Mouse (Mus musculus): Measurements from ENCODE around the gene Mip. TPM values are rescaled to one million over a fixed set of nuclear protein-coding genes. Genes with fewer than 3 reads are reported as not detected.
A peak's percentile ranks its signal among the peaks of the same experiment; 100 is the strongest.
"Not testable (repeated sequence)": the region's sequence is repeated elsewhere in the genome, so short reads cannot be mapped to it uniquely, and the experiment has no call there.

Gene Mip
- polyA plus RNA-seq, 1 experiment from 2014 or later = 0.28 TPM

DNA sequence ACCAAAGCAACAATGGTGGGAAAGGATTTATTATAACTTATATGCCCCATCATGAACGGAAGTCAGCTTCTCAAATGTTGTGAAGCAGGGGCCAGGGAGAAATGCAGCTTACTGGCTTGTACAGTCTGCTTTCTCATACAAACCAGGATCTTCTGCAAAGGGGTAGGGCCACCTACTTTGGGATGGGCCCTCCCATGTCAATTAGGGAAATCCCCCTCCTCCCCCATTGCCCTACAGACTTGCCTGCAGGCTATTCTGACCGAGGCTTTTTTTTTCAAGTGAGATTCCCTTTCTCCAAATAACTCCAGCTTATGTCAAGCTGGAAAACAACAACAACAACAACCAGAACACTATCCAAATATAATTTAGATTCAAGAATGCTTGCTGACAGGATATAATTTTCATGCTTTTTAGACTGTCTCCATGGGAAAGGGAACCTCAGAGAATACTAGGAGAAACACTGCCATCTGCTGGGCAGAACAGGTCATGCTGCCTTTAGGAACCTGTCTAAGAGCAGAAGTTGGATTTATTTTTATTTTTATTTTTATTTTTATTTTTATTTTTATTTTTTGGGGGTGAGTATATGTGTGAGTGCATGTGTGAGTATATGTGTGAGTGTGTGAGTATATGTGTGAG lies 37.3 kb upstream of the Mip start:
- 56% methylated on average over 2 of the region's 2 CpGs for whole genome bisulfite sequencing
- Histone ChIP-seq H3K27ac (ENCODE audit: low read depth, low read length) (no peak overlapping the region), H3K4me1 (replicated peaks; ENCODE audit: control insufficient read depth, insufficient read depth, low read length) (no peaks in the 10 kb centered on the region), H3K27me3 (ENCODE audit: control insufficient read depth, insufficient read depth, low read length) (no peaks in the 10 kb centered on the region; the same call in 1 of the 2 replicates), H3K9ac (ENCODE audit: low read length) (no peak overlapping the region), H3K4me3 (ENCODE audit: low read depth, low read length) (no peak overlapping the region), H3K4me2 (ENCODE audit: low read depth, low read length, severe bottlenecking) (no peak overlapping the region), H3K36me3 (ENCODE audit: control insufficient read depth, insufficient read depth, low read length) (no peaks in the 10 kb centered on the region), H3K9me3 (ENCODE audit: control insufficient read depth, low read length) (no peaks in the 10 kb centered on the region)
- DNase-seq (ENCODE audit: low spot score) (peak; percentile 80), ATAC-seq (replicated peaks; ENCODE audit: low FRiP score) (0 out of 2 replicates have a peak, but pooled peaks have one; percentile 33)

DNA sequence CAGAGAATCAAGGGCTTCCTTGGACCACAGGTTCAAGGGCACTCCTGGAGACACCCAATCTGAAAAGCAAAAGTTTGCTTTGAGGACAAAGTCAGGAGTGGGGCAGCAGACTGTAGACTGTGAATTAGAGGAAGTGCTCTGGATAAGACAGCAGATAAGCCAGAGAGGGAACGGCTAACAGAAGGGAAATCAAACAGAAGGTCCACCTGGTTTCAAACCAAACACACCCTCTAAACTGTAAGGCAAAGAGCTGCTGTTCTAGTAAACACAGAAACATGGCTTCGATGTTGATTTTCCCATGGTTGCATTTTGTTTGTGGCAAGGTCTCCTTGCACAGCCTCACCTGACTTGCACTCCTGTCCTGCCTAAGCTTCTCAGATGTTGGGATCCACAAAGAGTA lies 34.2 kb upstream of the Mip start:
- Histone ChIP-seq H3K36me3 (ENCODE audit: control insufficient read depth, insufficient read depth, low read length) (no peaks in the 10 kb centered on the region), H3K4me1 (replicated peaks; ENCODE audit: control insufficient read depth, insufficient read depth, low read length) (no peaks in the 10 kb centered on the region; the same call in 1 of the 2 replicates), H3K9ac (ENCODE audit: low read length) (no peak overlapping the region), H3K4me3 (ENCODE audit: low read depth, low read length) (no peak overlapping the region), H3K27ac (ENCODE audit: low read depth, low read length) (no peak overlapping the region), H3K9me3 (ENCODE audit: control insufficient read depth, low read length) (no peaks in the 10 kb centered on the region), H3K4me2 (ENCODE audit: low read depth, low read length, severe bottlenecking) (no peak overlapping the region), H3K27me3 (ENCODE audit: control insufficient read depth, insufficient read depth, low read length) (peaks cover 14% of the 10 kb centered on the region)
- DNase-seq (ENCODE audit: low spot score) (no peak), ATAC-seq (replicated peaks; ENCODE audit: low FRiP score) (no peak)
- 90% methylated on average over 2 of the region's 2 CpGs for WGBS

DNA sequence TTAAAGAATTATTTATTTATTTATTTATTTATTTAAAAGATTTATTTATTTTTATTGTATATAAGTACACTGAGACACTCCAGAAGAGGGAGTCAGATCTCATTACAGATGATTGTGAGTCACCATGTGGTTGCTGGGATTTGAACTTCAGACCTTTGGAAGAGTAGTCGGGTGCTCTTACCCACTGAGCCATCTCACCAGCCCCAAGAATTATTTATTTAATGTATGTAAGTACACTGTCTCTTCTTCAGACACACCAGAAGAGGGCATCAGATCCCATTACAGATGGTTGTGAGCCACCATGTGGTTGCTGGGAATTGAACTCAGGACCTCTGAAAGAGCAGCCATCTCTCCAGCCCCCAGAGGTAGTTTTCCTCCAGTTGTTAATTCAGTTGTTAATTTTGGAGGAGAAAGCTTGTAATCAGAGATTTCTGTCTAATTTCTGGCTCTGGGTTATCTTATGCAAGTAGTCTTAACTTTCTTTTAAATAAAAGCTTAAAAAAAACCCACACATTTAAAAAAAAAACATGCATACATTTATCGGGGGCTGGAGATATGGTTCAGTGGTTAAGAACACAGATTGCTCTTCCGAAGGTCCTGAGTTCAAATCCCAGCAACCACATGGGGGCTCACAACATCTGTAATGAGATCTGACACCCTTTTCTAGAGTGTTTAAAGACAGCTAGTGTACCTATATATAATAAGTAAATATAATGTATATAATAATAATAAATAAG lies 33.4 kb upstream of the Mip start:
- not testable (repeated sequence) for H3K9ac ChIP-seq (ENCODE audit: low read length); H3K36me3 ChIP-seq (ENCODE audit: control insufficient read depth, insufficient read depth, low read length); H3K4me1 ChIP-seq (replicated peaks; ENCODE audit: control insufficient read depth, insufficient read depth, low read length); DNase-seq (ENCODE audit: low spot score); H3K4me2 ChIP-seq (ENCODE audit: low read depth, low read length, severe bottlenecking); ATAC-seq (replicated peaks; ENCODE audit: low FRiP score); H3K9me3 ChIP-seq (ENCODE audit: control insufficient read depth, low read length); H3K27ac ChIP-seq (ENCODE audit: low read depth, low read length); H3K4me3 ChIP-seq (ENCODE audit: low read depth, low read length)
- WGBS = 97% methylated on average over 3 of the region's 3 CpGs
- peaks cover 14% of the 10 kb centered on the region for H3K27me3 ChIP-seq (ENCODE audit: control insufficient read depth, insufficient read depth, low read length)

DNA sequence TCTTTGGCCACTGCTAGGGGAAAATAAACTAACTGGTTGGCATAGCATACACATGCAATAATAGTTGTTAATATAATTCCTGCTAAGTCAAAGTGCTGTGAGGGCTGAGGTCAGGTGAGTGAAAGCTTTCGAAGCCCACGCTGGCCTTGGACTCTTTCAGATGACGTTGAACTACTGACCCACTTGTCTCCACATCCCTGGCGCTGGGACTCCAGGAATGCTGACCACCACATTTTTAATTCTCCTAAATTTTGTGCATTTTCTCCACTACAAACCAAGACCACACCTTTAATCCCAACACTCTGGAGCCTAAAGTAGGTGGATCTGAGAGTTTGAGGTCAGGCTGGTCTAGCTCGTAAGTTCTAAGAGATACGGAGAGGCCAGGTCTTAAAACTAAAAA lies 32.5 kb upstream of the Mip start:
- 92% methylated on average over 6 of the region's 6 CpGs for WGBS
- no peaks in the 10 kb centered on the region for H3K9me3 ChIP-seq (ENCODE audit: control insufficient read depth, low read length)
- no peak overlapping the region for H3K27ac ChIP-seq (ENCODE audit: low read depth, low read length)
- H3K36me3 ChIP-seq (ENCODE audit: control insufficient read depth, insufficient read depth, low read length) = no peaks in the 10 kb centered on the region
- no peak overlapping the region for H3K4me3 ChIP-seq (ENCODE audit: low read depth, low read length)
- H3K27me3 ChIP-seq (ENCODE audit: control insufficient read depth, insufficient read depth, low read length) = peaks cover 14% of the 10 kb centered on the region
- H3K9ac ChIP-seq (ENCODE audit: low read length) = no peak overlapping the region; the same call in 1 of the 2 replicates
- H3K4me2 ChIP-seq (ENCODE audit: low read depth, low read length, severe bottlenecking) = no peak overlapping the region
- DNase-seq (ENCODE audit: low spot score) (no peak), ATAC-seq (replicated peaks; ENCODE audit: low FRiP score) (no peak)
- H3K4me1 ChIP-seq (replicated peaks; ENCODE audit: control insufficient read depth, insufficient read depth, low read length) = no peaks in the 10 kb centered on the region; the same call in 1 of the 2 replicates

DNA sequence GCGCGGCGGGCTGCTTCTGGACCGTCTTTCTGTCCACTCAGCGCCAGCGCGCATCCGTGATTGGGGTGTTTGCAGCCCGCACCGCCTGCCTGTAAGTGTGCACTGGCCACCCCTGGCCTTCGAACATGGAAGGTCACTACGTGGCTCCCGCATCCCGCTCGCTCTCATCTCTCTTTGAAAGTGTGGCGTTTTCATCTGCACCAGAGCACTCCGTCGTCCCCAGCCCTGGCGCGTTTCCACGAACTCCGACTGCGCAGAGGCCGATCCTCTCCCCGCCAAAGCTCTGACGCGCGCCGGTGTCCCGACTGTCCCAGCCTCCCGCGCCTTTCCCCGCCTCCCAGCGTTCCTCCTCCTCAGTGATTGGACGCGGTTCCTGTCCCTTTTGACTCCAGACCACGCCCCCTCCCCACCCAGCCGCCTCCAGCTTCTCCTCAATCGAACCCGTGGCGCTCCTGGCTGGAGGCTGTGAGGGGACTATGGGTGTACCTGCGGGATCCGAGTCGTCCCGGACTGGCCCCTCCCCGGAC lies 31.6 kb upstream of the Mip start, which contains the start of gene Gls2:
Gene Gls2 (plus strand): TSS at position 434 of the 527 bp plus-strand sequence.
- peak within 1 kb of the TSS; percentile 51 for H3K9ac ChIP-seq (ENCODE audit: low read length)
- H3K27ac ChIP-seq (ENCODE audit: low read depth, low read length) = no peak within 1 kb of the TSS
- DNase-seq (ENCODE audit: low spot score) = peak; percentile 99
- no peaks in the 10 kb centered on the region; the same call in 1 of the 2 replicates for H3K4me1 ChIP-seq (replicated peaks; ENCODE audit: control insufficient read depth, insufficient read depth, low read length)
- no peaks in the 10 kb centered on the region for H3K36me3 ChIP-seq (ENCODE audit: control insufficient read depth, insufficient read depth, low read length)
- WGBS = under 1% methylated on average over 46 of the region's 46 CpGs
- ATAC-seq (replicated peaks; ENCODE audit: low FRiP score) = peak; percentile 97
- peaks cover 14% of the 10 kb centered on the region for H3K27me3 ChIP-seq (ENCODE audit: control insufficient read depth, insufficient read depth, low read length)
- peak within 1 kb of the TSS; percentile 65 for H3K4me3 ChIP-seq (ENCODE audit: low read depth, low read length)
- no peaks in the 10 kb centered on the region for H3K9me3 ChIP-seq (ENCODE audit: control insufficient read depth, low read length)
- peak within 1 kb of the TSS; percentile 98 for H3K4me2 ChIP-seq (ENCODE audit: low read depth, low read length, severe bottlenecking)

DNA sequence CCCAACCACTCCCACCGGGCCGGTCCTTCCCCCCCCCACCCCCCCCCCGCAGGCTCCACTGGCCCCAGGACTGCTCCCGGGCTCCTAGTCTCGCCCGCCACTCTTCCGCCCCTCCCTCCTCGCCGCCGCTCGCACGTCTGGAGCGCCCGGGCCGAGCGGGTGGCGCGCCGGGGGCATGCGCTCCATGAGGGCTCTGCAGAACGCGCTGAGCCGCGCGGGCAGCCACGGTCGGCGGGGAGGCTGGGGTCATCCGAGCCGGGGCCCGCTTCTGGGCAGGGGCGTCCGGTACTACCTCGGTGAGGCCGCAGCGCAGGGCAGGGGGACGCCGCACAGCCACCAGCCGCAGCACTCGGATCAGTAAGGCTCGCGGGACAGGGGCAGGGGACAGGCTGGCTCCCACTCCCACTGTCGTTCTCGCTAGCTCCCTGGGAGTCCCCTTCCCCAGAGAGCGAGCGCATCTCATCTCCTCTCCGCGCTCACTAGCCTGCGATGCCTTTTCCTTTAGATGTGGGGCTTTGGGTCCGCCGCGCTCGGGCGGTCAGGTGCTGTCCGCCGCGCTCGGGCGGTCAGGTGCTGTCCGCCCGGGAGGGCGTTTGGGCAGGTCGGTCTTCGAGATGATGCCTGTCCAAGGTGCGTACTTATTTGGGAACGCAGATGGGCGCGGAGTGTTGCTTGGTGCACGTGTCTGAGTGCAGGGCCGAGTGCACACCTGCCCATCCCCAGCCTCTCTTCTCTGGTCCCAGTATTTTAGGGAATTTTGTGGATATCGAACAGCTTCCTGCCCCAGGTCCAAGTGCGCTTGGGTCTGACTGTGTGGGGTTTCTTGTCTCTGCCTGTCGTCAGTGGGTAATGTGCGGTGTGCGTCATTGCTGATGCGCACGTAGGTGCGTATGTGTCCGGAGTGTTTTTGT lies 30.8 kb upstream of the Mip start:
- Histone ChIP-seq H3K9ac (ENCODE audit: low read length) (peak overlapping the region; percentile 51), H3K27ac (ENCODE audit: low read depth, low read length) (no peak overlapping the region), H3K4me1 (replicated peaks; ENCODE audit: control insufficient read depth, insufficient read depth, low read length) (no peaks in the 10 kb centered on the region; the same call in 1 of the 2 replicates), H3K4me2 (ENCODE audit: low read depth, low read length, severe bottlenecking) (peak overlapping the region; percentile 98), H3K9me3 (ENCODE audit: control insufficient read depth, low read length) (no peaks in the 10 kb centered on the region), H3K4me3 (ENCODE audit: low read depth, low read length) (peak overlapping the region; percentile 65), H3K36me3 (ENCODE audit: control insufficient read depth, insufficient read depth, low read length) (no peaks in the 10 kb centered on the region), H3K27me3 (ENCODE audit: control insufficient read depth, insufficient read depth, low read length) (peaks cover 14% of the 10 kb centered on the region)
- WGBS = 1% methylated on average over 60 of the region's 79 CpGs
- DNase-seq (ENCODE audit: low spot score) (no peak), ATAC-seq (replicated peaks; ENCODE audit: low FRiP score) (peak; percentile 89)

DNA sequence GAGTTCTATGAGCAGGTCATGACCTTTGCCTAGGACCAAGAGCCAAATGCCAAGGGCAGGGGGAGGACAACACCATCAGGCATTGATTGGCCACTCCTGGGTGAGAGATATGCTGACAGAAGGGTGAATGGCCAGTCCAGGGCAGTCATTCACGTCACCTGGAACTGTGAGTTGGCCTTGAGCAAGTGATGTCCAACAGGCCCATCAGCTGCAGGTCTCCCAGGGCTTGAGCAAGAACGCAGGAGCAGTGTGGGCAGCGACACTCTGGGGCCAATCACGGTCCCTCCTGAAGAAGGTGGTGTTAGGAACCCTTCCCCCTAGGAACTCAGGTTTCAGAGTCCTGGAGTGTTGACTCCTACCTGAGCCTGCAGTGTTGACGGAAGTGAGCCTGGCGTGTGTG lies 23.8 kb upstream of the Mip start:
- Histone ChIP-seq H3K9me3 (ENCODE audit: control insufficient read depth, low read length) (no peaks in the 10 kb centered on the region), H3K4me2 (ENCODE audit: low read depth, low read length, severe bottlenecking) (no peak overlapping the region), H3K36me3 (ENCODE audit: control insufficient read depth, insufficient read depth, low read length) (no peaks in the 10 kb centered on the region), H3K27me3 (ENCODE audit: control insufficient read depth, insufficient read depth, low read length) (no peaks in the 10 kb centered on the region), H3K9ac (ENCODE audit: low read length) (no peak overlapping the region), H3K4me3 (ENCODE audit: low read depth, low read length) (no peak overlapping the region), H3K4me1 (replicated peaks; ENCODE audit: control insufficient read depth, insufficient read depth, low read length) (no peaks in the 10 kb centered on the region), H3K27ac (ENCODE audit: low read depth, low read length) (no peak overlapping the region)
- DNase-seq (ENCODE audit: low spot score) = no peak
- ATAC-seq (replicated peaks; ENCODE audit: low FRiP score) = no peak
- 79% methylated on average over 6 of the region's 6 CpGs for WGBS

DNA sequence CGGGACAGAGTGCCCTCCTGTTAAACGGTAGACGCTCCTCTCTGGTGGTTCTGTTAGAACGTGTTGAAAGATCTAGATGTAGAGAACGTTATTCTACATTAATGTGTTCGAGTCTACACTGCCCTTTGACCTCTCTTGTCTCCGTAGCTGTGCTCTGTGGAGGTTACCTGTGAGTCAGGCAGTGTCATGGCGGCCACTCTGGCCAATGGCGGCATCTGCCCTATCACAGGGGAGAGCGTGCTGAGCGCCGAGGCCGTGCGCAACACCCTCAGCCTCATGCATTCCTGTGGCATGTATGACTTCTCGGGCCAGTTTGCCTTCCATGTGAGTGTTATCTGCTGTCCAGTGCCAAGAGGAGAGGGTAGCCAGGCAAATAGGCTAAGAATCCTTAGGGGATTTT lies 20.7 kb upstream of the Mip start:
- Histone ChIP-seq H3K9ac (ENCODE audit: low read length) (no peak overlapping the region), H3K4me2 (ENCODE audit: low read depth, low read length, severe bottlenecking) (no peak overlapping the region), H3K36me3 (ENCODE audit: control insufficient read depth, insufficient read depth, low read length) (no peaks in the 10 kb centered on the region), H3K27me3 (ENCODE audit: control insufficient read depth, insufficient read depth, low read length) (no peaks in the 10 kb centered on the region), H3K27ac (ENCODE audit: low read depth, low read length) (no peak overlapping the region), H3K4me1 (replicated peaks; ENCODE audit: control insufficient read depth, insufficient read depth, low read length) (no peaks in the 10 kb centered on the region), H3K9me3 (ENCODE audit: control insufficient read depth, low read length) (no peaks in the 10 kb centered on the region), H3K4me3 (ENCODE audit: low read depth, low read length) (no peak overlapping the region)
- no peak for DNase-seq (ENCODE audit: low spot score)
- ATAC-seq (replicated peaks; ENCODE audit: low FRiP score) = no peak
- WGBS = 92% methylated on average over 15 of the region's 15 CpGs
